In the genomic region with DNA sequence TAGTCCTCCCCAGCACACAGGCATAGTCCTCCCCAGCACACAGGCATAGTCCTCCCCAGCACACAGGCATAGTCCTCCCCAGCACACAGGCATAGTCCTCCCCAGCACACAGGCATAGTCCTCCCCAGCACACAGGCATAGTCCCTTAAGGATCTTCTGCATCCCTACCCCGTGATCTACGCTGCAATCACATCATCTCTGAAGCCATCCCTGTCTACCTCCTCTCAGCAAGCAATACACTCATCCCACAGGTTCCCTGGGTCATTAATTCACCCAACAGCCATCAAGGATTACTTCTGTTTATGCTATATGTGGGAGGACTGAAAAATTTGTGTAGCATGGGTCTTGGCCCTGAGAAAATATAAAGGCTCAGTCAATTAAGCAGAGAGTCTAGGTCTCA, we compare ENCODE assay signal across 3 mouse cellular contexts.
DNase-seq lines count a peak whose midpoint lies in the region; ATAC-seq lines count a peak whose summit lies in the region.
"Not testable (repeated sequence)": the region's sequence is repeated elsewhere in the genome, so short reads cannot be mapped to it uniquely, and the experiment has no call there.

No protein-coding gene starts in this region.

- ATAC-seq in kidney, embryonic 15.5 days (replicated peaks; ENCODE audit: low FRiP score), result peak; percentile 76
- ATAC-seq in kidney, embryonic 16.5 days (ENCODE audit: low FRiP score, low TSS enrichment), result peak; percentile 42; the same call in 1 of the 2 replicates

- H3K9me3 ChIP-seq in kidney, embryonic 15.5 days (replicated peaks); kidney, embryonic 16.5 days (ENCODE audit: low read length): not testable (repeated sequence)

- H3K36me3 ChIP-seq in kidney, embryonic 15.5 days; kidney, embryonic 16.5 days (ENCODE audit: insufficient read depth, low read length): not testable (repeated sequence)

- DNase-seq in heart, adult 11 months, result peak; percentile 84

- H3K9ac ChIP-seq in kidney, embryonic 15.5 days; kidney, embryonic 16.5 days (replicated peaks; ENCODE audit: low read length): not testable (repeated sequence)

- not testable (repeated sequence) for H3K4me3 ChIP-seq in kidney, embryonic 15.5 days (replicated peaks); kidney, embryonic 16.5 days (ENCODE audit: low read length)

- H3K4me1 ChIP-seq in kidney, embryonic 15.5 days; kidney, embryonic 16.5 days (ENCODE audit: insufficient read depth, low read length): not testable (repeated sequence)

- 52% methylated on average over 2 of the region's 2 CpGs for WGBS in kidney, embryonic 15.5 days
- 38% methylated on average over 2 of the region's 2 CpGs for WGBS in kidney, embryonic 16.5 days

- H3K27me3 ChIP-seq in kidney, embryonic 15.5 days; kidney, embryonic 16.5 days (ENCODE audit: insufficient read depth, low read length): not testable (repeated sequence)

- not testable (repeated sequence) for H3K27ac ChIP-seq in kidney, embryonic 15.5 days; kidney, embryonic 16.5 days (ENCODE audit: low read length)

- not testable (repeated sequence) for H3K4me2 ChIP-seq in kidney, embryonic 15.5 days; kidney, embryonic 16.5 days (replicated peaks; ENCODE audit: low read depth, low read length)
